Mouse (Mus musculus) urinary bladder, adult 2 months (tissue): ENCODE results near the gene Npy1r. TPM values are rescaled to one million over a fixed set of nuclear protein-coding genes. Genes with fewer than 3 reads are reported as not detected.

Source experiments
- DNase-seq: peaks from one replicate; pipeline ENCODE4 v3.0.0; 2022; ENCODE audit warnings: low spot score
- polyA plus RNA-seq: library from polyadenylated mRNA; depleted of rRNA; stranded (reverse); fragments of >200 nt; gene quantifications from 2 replicates; pipeline ENCODE4 v1.2.3, GENCODE M21; 2012; rRNA removed

Npy1r gene
- polyA plus RNA-seq = 67.4 and 68.2 TPM in 2 replicates

DNA sequence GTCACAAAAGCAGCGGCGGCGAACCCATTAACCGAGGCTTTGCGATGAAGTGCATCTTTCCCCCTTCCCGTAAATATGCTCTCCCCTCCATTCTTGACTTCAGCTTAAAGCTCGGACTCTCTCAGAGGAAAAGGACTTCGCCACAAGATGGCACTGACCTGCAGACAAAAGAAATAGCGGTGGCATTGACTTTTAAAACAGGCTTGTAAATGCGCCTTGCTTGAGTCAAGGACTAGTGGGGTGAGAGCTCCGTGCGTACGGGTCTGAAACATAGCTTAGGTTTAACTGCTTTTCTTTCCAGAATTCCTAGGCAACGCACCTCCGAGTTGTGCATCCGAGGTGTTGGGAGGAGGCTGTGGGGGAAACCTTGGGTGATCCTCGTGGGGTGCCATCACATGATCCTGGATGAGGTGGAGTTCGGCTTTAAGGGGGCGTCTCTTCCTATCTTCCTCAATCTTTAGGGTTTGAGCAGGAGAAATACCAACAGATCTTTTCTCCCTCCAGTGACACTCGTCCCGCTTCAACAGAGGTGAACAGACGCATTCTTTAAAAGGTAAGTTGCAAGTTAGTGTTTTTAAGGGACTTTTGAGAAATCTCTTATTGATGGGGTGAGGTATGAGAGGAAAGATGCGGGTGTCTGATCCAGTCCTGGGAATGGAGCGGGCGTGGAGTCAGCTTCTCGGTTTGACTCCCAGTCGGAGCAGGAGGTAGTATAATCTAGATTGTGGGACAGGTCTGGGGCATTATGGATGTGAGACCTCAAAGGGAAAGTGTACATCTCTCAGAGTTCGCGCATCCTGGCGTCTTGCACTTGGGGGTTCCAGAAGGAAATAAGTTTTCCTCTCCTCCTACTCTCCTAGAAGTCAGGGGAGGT, at the start of gene Npy1r:
Gene Npy1r (plus strand): TSS at position 223 of the 874 bp plus-strand sequence.
- DNase-seq = no peak

DNA sequence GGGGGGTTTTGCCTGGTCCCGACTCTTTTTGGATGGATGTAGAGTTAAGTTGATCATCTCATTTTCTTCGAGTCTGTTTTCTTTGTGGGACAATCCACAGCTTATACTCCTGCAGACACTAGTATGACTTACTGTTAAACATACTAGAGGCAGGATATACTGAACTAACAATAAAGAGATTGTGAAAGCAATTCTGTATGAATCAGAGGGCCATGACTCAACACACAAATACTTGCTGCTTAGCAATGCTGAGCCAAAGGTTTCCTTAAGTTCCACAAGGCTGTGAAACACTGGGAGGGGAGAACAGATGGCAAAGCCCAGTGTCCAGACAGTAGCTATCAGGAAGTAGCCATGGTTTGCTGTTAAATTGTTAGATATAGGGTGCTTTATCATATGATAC, 15.7 kb upstream of the Npy1r start:
- no peak for DNase-seq

DNA sequence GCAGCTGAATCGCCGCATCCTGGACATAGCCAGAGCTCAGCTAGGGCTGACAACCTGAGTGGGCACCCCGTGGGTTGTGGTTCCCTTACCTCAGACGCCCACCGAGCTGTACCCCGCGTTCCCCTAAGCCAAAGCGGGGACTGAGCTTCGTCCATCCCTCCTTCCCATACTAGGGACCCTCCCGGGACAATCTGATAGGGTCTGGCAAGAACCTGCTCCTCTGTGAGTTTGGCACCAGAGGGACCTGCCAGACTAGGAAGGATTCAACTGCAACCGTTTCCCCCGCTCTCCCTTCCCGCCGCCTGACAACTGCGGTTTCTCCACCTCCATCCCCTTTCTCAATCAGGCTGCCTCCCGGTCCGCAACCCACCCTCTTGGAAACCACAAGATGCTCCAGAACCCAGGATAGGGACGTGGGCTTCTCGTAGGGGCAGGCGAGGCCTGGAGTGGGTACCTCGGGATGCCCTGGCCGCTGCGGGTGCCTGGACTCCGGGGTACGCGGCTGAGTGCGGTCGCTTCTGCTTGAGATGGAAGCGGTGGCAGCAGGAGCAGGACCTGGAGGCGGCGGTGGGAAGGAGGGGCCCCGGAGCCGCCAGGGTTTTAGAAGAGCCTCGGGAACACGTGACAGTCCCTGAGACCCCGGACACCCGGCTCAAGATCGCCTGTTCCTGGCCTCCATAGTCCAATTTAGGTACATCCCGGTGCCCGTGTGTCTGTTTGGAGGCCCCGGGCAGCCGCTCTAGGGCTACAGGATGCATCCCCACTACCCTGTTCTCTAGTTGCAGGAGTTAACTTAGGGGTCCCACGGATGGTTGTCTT, 9.3 kb upstream of the Npy1r start, which contains the start of gene Npy5r:
Gene Npy5r (minus strand): TSS at position 618 of the 819 bp plus-strand sequence.
- no peak for DNase-seq

DNA sequence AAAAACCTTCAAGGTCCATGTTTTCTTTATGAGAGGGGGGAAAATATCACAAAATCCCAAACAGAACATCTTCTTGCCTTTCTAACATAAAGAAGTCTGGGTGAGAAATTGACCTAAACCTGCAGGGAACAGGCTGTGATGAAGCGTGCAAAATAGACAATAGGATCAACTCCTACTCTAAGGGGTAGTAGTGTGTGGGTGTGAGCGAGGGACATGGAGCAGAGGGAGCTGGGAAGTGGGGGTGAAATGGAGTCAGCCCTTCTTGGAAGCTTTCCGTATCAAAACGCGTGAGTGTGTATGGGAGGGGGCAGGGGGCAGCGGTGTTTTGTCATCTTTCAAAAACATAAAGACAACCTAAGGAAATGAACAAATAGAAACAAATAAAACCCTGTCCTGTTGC, 8.6 kb upstream of the Npy1r start:
- DNase-seq = no peak

DNA sequence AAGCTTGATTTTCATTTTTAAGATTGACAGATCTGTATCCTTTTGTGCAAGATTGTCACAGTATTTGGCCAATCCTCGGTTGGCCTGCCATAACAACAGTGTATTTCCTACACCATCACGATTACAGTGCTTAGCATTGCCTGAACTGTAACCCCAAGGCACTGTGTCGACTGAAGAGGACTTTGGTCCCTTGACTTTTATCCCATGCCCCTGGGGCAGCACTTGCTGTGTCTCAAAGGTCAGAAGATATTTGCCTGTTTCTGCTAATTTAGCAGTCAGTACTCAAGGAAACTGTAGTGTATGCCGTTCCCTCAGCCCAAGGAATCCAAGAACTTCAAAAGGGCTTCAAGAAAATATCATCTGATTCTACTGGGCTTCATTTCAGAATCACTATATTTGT, 8.2 kb upstream of the Npy1r start:
- no peak for DNase-seq

DNA sequence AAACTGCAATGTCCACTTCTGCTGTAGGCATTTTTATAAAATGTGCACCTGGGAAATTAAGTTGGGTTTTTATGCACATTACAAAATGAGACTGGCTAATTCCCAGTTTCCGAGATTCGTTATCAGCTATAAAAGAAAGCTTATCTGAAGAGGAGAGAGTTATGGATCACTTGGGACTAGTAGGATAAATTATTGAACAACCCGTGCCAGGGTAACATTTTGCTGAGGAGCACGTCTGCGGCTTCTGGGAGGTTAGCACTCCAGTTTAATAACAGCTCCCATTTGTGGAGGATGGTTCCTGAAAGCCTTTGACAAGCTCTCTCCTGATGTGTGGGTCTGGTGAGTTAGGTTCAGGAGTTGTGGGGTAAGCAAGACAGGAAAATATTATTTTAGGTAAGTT, 6.6 kb upstream of the Npy1r start:
- no peak for DNase-seq

DNA sequence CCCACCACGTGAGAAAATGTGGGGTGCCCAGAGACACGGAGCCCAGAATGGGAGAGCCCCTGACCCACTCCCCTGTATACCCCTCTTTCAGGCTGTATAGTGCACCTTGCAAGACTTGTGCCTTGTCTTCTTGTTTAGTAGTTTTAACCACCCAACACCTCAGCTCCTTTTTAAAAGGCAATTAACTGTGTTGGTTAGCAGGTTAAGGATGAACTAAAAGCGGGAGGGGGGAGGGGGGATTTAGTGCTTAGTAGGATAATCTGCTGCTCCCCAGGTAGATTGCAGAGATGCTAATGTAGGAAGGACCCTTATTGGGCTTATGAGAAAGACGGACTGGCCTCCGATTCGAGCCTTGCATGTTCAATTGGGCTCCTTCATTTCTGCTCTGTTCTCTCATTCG, 1.0 kb downstream of the Npy1r start:
- DNase-seq = no peak

DNA sequence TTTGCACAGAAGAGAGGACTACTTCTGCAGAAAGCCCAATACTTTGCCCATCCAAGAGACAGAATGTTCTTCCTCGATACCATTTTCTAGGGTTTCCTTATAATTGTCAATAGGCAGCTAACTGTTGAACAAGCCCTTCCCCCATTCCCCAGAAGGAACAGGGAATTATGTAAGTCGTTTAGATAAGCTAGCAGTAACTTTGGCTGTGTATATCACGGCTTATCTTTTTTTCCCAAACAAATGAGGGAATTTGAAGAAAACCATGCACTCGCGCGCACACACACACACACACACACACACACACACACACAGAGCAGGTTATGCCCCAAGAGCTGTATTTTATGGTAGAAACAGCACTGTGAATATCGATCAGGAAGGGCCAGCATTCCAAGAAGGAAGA, 1.8 kb downstream of the Npy1r start:
- no peak for DNase-seq

DNA sequence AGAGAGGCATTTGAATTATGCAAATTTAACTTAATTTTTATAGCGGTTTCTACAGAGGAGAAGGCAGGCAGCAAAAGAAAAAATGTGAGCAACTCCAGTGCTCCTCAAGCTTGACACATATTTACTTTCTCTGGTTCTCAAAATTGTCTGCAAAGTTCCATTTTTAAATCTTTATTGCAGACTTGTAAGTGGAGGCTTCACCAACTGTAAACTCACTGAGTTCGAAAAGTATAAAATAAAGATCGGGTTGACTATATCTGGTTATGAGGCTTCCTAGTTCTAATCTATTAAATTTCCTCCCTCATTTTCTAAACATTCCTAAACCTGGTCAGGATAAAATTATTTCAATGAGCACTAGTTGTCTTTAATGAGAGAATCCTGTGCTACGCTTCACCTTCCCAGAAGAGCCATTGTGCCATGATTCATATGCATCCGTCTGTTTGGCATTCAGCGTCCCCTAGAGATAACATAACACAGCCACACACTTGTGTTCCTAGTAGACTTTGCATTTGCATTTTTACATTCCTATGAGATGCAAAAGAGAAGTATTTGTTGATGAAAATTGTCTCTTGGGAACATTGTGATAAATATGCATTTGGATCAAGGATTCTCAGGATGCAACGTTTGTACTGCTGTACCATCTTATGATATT, 17.5 kb downstream of the Npy1r start:
- no peak for DNase-seq

DNA sequence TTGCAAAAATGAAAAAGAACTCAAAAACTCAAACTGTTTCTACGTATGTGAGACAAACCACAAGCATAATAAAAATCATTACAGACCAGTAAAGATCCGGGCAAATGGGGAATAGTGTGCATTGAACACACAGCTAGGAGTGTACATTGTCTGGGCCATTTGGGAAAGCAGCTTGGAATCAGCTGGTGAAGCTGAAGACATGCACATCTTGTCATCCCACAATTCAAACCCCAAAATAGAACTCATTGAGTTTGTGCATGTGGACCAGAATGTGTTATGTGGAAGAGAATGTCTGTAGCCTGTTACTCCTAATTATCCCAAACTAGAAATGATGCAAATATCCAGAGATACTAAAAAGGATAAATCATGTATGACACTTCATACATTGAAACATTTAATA, 25.8 kb downstream of the Npy1r start:
- DNase-seq = no peak

DNA sequence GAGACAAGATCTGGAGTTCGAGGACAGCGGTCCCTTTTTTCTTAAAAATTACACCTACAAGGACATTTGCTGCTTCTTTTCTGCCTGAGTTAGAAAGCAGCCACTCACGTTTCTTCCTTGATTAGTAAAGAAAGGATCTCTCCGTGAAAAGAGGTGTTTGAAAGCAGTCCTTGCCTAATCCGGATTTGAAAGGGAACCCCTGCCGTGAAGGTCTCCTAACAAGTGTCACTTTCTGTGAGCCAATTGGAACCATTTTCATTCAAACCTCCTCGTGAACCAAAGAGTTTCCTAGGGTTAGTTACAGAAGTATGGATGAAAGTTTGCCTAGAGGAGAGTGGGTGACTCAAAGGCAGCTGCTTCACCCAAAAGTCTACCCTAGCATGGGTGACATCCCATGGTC, 32.5 kb downstream of the Npy1r start:
- DNase-seq = no peak

DNA sequence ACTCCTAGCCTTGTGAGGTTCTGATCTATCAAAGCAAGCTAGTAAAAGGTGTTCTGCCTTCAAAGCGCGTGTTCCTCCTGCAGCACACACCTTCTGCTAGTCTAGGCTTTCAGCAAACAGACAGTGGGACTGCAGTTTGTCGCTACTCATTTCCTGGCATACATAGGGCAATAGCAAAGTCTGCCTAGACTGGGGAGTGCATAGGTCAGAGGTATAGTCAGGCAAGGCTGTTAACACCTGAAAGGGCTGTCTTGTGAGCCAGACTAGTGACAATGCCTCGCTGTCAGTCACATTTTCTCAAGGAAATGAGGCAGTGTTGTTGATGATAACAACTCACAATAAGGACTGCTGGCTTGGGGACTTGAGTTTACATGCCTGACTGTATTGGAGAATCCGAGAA, 35.0 kb downstream of the Npy1r start:
- DNase-seq = no peak

DNA sequence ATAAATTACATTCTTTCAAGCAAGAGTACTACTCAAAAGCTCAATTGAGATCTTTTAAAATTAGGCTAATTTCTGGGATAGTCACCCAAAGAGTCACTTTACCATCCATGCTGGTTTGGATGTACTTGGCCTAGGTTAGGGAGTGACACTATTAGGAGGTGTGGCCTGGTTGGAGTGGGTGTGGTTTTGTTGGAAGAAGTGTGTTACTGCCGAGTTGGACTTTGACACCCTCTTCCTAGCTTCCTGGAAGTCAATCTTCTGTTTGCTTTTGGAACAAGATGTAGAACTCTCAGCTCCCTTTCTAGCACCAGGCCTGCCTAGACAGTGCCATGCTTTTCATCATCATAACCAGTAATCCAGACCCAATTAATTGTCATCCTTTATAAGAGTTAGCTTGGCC, 45.4 kb downstream of the Npy1r start:
- no peak for DNase-seq

DNA sequence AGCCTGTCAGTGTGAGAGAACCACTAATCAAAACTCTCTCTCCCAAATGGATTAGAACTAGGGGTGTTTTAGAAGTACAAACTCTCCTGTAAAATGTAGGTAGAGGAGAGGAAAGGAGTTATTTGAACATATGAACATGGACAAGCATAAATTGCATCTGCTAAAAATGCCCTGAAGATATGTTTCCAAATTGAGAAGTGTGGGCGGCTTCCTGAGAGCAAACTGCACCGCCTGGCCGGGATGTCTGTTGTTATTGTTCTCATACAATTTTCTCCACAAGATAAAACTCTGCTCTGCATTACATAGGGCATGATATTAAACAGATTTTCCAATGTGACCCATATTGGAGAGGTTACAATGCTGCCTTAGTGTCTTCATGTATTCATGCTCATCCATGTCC, 48.6 kb downstream of the Npy1r start:
- no peak for DNase-seq

DNA sequence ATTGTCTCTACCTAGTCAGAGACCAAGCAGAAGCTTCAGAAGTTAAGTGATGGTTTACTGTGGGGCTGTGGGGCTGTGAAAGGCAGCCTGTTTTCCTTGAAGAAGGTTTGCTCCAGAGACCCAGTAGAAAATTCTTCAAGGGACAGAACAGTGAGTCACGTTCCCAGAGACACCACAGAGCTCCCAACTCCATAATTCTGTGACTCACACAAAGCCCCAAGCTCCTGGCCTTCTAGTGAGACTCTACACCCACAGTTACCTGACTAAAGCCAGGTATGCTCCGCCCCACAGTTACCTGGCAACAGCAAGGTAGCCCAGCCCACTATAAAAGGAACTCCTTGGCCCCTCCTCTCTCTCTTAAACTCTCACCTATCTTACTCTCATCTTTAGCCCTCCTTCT, 54.6 kb downstream of the Npy1r start:
- DNase-seq = no peak

DNA sequence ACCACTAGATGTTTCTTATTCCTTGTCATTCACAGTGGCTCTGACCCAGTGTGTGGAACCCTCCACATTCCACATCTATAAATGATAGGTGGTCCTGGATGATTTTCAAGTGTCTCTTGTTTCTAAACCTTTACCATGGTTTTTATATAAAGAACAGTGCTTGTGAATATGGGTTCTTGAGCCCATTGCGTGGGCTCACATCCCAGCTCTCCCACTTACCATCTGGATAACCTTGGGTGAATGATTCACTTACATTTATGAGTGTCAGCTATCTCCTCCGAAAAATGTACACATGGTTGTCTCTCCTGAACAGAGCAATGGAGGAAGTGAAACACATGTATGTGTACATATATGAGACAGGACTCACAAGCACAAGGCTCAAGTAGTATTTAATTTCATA, 59.2 kb downstream of the Npy1r start:
- no peak for DNase-seq

Other genes starting within 250 kb of the Npy1r start
- gene Tma16, start 210.7 kb upstream of the Npy1r start, polyA plus RNA-seq = 5.4 and 5.5 TPM in 2 replicates
- gene Tktl2, start 185.4 kb upstream of the Npy1r start, polyA plus RNA-seq = not detected in 2 replicates
- gene Npy5r, start 9.1 kb upstream of the Npy1r start, polyA plus RNA-seq = 0.07 TPM in 1 of 2 replicates, not detected in the other
- 5.9 and 7.7 TPM in 2 replicates for gene Naf1, start 163.0 kb downstream of the Npy1r start, polyA plus RNA-seq